Mouse (Mus musculus): ENCODE results near the gene Gm11232. TPM values are rescaled to one million over a fixed set of nuclear protein-coding genes. Genes with fewer than 3 reads are reported as not detected.

The Gm11232 gene
- polyA plus RNA-seq, 1 experiment: not detected

GRCm38 (mm10) chr4:71727056-71727455 lies 30.7 kb downstream of the Gm11232 start:
- Histone ChIP-seq H3K4me3 (ENCODE audit: insufficient read depth, low read length) (no peak overlapping the region), H3K27ac (ENCODE audit: insufficient read depth, low read depth, low read length) (no peak overlapping the region), H3K4me1 (ENCODE audit: control insufficient read depth, insufficient read depth, low read length) (no peaks in the 10 kb centered on the region)
- TF ChIP-seq CTCF (IDR thresholded peaks at IDR 0.05; ENCODE audit: low read depth, low read length) (no peak), POLR2A (IDR thresholded peaks at IDR 0.05; ENCODE audit: borderline replicate concordance, low read depth, low read length) (no peak)

GRCm38 (mm10) chr4:71725889-71726288 lies 31.9 kb downstream of the Gm11232 start:
- TF ChIP-seq CTCF (IDR thresholded peaks at IDR 0.05; ENCODE audit: low read depth, low read length) (no peak), POLR2A (IDR thresholded peaks at IDR 0.05; ENCODE audit: borderline replicate concordance, low read depth, low read length) (no peak)
- H3K27ac ChIP-seq (ENCODE audit: insufficient read depth, low read depth, low read length): no peak overlapping the region
- no peak overlapping the region for H3K4me3 ChIP-seq (ENCODE audit: insufficient read depth, low read length)
- H3K4me1 ChIP-seq (ENCODE audit: control insufficient read depth, insufficient read depth, low read length): no peaks in the 10 kb centered on the region

Measured in bone marrow macrophage, adult 2 months (primary cell).